Mouse (Mus musculus) G1E (cell line): ENCODE data around the gene Methig1. TPM values are rescaled to one million over a fixed set of nuclear protein-coding genes. Genes with fewer than 3 reads are reported as not detected.
"Not testable (repeated sequence)": the region's sequence is repeated elsewhere in the genome, so short reads cannot be mapped to it uniquely, and the experiment has no call there.

Experiments
- ATAC-seq: 2 replicates; pipeline ENCODE4 v1.8.0; 2016; ENCODE audit warnings: mild to moderate bottlenecking; ENCODE audit not compliant: insufficient number of reproducible peaks, poor library complexity, low FRiP score, severe bottlenecking; ENCODE audit errors: extremely low read depth
- DNase-seq: peaks from one replicate; pipeline ENCODE4 v3.0.0; 2012; ENCODE audit warnings: low spot score
- H3K27me3 ChIP-seq: 2 replicates; pipeline ENCODE4 v1.6.1; 2012; ENCODE audit warnings: mild to moderate bottlenecking, low read length, inconsistent platforms; ENCODE audit not compliant: insufficient read depth
- H3K36me3 ChIP-seq: replicated peaks from 2 replicates; pipeline ENCODE3; 2012; ENCODE audit warnings: mild to moderate bottlenecking, inconsistent platforms
- H3K4me1 ChIP-seq: 2 replicates; pipeline ENCODE4 v1.6.1; 2012; ENCODE audit warnings: low read depth, low read length, inconsistent platforms, mixed read lengths; ENCODE audit not compliant: insufficient read depth
- H3K4me3 ChIP-seq: 2 replicates; pipeline ENCODE4 v1.5.1; 2012; ENCODE audit warnings: low read depth, mild to moderate bottlenecking, inconsistent platforms, low read length, moderate library complexity, mixed read lengths
- H3K9me3 ChIP-seq: replicated peaks from 2 replicates; pipeline ENCODE4 v1.6.1; 2012; ENCODE audit warnings: inconsistent platforms
- CTCF ChIP-seq: IDR thresholded peaks from 2 replicates; pipeline ENCODE4 v1.5.1; 2012; ENCODE audit warnings: low read depth, low read length, inconsistent platforms, mixed read lengths
- GATA1 ChIP-seq: IDR thresholded peaks from 2 replicates; pipeline ENCODE4 v1.6.1; 2012; ENCODE audit warnings: borderline replicate concordance, low read length, inconsistent platforms, mixed read lengths
- GATA2 ChIP-seq: IDR thresholded peaks from 2 replicates; pipeline ENCODE4 v1.6.1; 2012; ENCODE audit warnings: low read depth, low read length, inconsistent platforms, borderline replicate concordance
- POLR2AphosphoS5 ChIP-seq: IDR thresholded peaks from 2 replicates; pipeline ENCODE4 v1.6.1; 2012; ENCODE audit warnings: low read depth, low read length, inconsistent platforms; ENCODE audit not compliant: insufficient replicate concordance
- TAL1 ChIP-seq: conservative IDR thresholded peaks from 2 replicates; pipeline ENCODE4 v1.6.1; 2012; ENCODE audit warnings: low read depth, low read length, inconsistent platforms, mixed read lengths
- polyA plus RNA-seq: library from polyadenylated mRNA; stranded (reverse); fragments of >175 nt; gene quantifications from 2 replicates; pipeline ENCODE4 v1.2.3, GENCODE M21; 2012
- total RNA-seq, 2 experiments: library from RNA; stranded (forward) in 1 of 2; stranded (reverse) in 1 of 2; fragments of 200-1000 nt in 1 of 2; fragments of >200 nt in 1 of 2; fragmentation: Nextera tagmentation in 1 of 2; gene quantifications; 2 replicates each; pipeline ENCODE4 v1.2.3; 2014 to 2017

Gene Methig1
- total and polyA plus RNA-seq, 3 experiments, result 0.22 TPM; not detected in 2

DNA sequence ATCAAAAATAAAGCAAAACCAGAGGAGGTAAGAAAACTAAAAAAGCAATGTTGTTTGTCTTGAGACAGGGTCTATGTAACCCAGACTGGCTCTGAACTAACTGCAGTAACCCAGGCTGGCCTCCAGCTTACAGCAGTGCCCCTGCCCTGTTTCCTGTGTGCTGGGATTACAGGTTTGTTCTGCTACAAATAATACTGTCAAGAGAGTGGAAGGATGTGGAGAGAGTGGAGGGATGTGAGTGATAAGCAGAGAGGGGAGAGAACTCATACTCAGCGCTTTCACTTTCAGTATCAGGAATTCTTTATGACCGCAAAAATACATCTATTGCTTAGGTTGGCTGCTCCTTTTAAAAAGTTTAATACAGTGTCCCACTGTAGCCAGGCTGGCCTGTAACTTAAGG, 40.6 kb upstream of the Methig1 start:
- Histone ChIP-seq H3K9me3 (no peaks in the 10 kb centered on the region), H3K36me3 (peaks cover 30% of the 10 kb centered on the region), H3K27me3 (0 out of 2 replicates have a peak, but pooled peaks cover 2% of the 10 kb centered on the region), H3K4me3 (no peak overlapping the region), H3K4me1 (no peaks in the 10 kb centered on the region; the same call in 1 of the 2 replicates)
- ATAC-seq (no peak), DNase-seq (no peak)
- TF ChIP-seq GATA1, result no peak

DNA sequence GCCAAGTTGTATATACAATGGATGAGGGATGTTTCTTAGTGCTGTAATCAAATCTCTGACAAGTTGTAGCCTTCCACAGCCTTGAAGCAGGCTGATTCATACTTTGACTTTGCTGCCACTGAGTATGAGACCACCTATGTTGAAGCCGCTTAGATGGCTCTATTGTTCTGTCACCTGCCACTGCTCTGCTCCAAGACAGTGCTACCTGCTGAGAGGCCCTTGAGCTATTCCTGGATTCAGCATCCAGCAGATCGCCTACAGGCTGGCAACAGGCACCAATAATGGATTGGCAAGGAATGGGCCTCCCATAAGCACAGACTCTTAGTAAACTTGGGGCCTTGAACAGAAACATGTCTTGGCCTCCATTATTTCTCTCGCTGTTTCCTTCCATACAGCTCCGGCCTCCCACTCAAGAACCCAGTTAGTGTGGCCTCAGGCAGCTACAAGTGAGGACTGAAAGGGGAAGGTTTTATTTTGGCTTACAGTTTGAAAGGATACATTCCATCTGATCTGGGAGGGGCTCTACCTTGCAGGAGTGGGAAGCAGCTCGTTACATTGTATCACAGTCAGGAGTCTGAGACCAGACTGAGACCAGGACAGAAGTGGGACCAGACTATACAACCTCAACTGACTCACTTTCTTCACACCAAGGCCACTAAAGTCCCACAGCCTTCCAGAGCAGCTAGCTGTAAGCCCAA, 38.4 kb upstream of the Methig1 start:
- no peak overlapping the region for H3K4me3 ChIP-seq
- TF ChIP-seq CTCF (no peak), TAL1 (no peak), GATA2 (no peak), GATA1 (no peak)
- no peak for ATAC-seq

DNA sequence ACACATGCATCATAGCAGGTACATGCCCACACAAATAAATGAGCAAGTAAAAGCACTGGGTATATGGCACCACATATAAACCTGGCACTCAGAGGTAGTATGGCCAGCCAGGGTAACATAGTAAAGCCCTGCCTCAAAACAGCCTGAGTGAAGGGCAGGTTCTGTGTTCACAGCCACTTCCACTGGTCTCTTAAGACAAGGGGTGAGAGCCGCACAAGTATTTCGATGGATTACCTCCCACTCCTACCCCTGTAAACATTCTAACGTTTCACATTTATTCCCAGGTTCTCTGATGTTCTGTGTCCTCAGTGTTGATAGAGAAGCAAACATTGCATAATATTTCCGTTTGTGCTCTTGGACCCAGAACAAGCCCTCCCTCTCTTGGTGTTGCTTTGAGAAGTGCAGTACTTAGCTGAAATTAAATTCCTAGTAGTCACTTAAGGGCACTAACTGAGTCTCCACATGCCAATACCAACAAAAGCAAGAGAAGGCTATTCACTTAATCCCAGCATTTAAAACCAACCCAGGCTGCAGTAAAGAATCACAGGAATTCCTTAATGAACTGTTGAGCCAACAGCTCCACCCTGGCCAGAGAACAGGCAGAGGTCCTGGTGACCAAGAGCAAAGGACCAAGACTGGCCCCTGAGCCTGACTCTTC, 34.8 kb upstream of the Methig1 start:
- DNase-seq, ATAC-seq, H3K9me3 ChIP-seq, H3K4me1 ChIP-seq, H3K27me3 ChIP-seq, H3K4me3 ChIP-seq: not testable (repeated sequence)
- H3K36me3 ChIP-seq, result peaks cover 10% of the 10 kb centered on the region

More for the DNA sequence above, 38.4 kb upstream of the Methig1 start:
- H3K27me3 ChIP-seq, result 0 out of 2 replicates have a peak, but pooled peaks cover 2% of the 10 kb centered on the region
- no peaks in the 10 kb centered on the region for H3K4me1 ChIP-seq
- DNase-seq, result no peak
- no peaks in the 10 kb centered on the region for H3K9me3 ChIP-seq
- H3K36me3 ChIP-seq, result peaks cover 28% of the 10 kb centered on the region

DNA sequence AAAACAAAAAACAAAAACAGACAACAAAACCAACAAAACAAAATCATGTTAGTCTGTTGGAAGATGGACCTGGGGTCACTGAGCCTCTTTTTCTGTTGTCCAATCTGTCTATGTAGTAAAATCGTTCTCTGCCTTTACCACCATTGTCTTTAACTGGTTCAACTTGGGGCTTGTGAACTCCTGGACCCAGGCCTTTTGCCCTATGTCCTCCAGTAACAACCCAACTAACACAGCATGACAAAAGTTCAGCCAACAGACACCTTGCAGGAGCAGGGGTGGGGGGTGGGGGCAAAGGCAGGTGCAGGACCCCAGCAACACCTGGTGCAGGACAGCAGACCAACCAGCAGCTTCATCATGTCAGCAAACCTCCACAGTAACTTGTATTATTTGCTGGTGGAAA, 33.1 kb upstream of the Methig1 start:
- no peaks in the 10 kb centered on the region for H3K9me3 ChIP-seq
- no peak for TF ChIP-seq GATA2
- no peak for TF ChIP-seq POLR2AphosphoS5
- TF ChIP-seq CTCF, result no peak
- TF ChIP-seq GATA1, result no peak
- TF ChIP-seq TAL1, result no peak
- ATAC-seq (no peak), DNase-seq (no peak)
- peaks cover 12% of the 10 kb centered on the region for H3K4me1 ChIP-seq
- peaks cover 2% of the 10 kb centered on the region; the same call in 1 of the 2 replicates for H3K27me3 ChIP-seq
- H3K36me3 ChIP-seq, result peaks cover 2% of the 10 kb centered on the region
- no peak overlapping the region for H3K4me3 ChIP-seq

DNA sequence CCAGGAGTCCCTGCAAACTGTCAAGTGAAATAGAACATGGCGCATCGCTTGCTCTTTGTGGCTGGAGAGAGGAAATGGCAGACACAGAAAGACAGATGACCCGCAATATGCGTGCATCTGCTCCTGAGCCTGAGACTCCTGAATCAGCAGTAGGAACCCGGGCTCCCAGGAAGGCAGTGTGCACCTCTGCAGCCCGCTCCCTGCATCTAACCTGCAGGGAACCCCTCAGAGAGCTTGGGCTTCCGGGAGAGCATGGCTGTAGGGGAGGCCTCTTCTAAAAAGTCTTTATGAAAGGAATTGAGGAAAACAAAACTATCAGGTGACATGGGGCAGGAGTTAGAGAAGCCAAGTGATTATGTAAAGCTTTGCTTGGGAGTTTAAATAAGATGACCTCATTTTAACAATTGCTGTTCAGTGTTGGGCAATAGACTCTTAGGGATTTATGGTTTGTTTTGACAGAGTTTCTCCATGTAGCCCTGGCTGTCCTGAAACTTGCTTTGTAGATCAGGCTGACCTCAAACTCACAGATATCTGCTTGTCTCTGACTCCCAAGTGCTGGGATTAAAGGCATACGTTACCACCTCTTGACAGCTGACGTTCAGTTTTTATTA, 32.5 kb upstream of the Methig1 start:
- Histone ChIP-seq H3K4me3 (no peak overlapping the region), H3K36me3 (peaks cover 2% of the 10 kb centered on the region), H3K4me1 (peaks cover 12% of the 10 kb centered on the region), H3K9me3 (no peaks in the 10 kb centered on the region), H3K27me3 (no peaks in the 10 kb centered on the region; the same call in 1 of the 2 replicates)
- DNase-seq, result no peak
- no peak for ATAC-seq
- TF ChIP-seq GATA1 (no peak), POLR2AphosphoS5 (no peak), CTCF (no peak), GATA2 (no peak), TAL1 (no peak)

DNA sequence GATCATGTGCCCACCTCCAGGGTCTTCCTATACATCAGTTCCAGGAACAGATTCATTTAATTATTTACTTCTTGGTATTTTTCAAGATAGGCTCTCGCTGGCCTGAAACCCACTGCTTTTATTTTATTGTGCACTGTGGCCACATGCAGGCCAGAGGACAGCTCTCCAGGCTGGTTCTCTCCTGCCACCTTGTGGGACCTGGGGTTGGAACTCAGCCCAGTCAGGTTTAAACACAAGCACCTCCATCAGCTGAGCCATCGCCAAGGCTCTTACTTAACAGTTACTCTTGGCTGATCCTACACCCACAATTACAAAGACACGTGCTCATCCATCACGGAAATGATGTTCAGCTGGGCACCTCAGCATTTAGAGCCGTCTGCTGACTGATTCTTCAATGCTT, 31.8 kb upstream of the Methig1 start:
- ATAC-seq (no peak), DNase-seq (no peak)
- Histone ChIP-seq H3K4me1 (peaks cover 12% of the 10 kb centered on the region), H3K4me3 (no peak overlapping the region), H3K27me3 (no peaks in the 10 kb centered on the region; the same call in 1 of the 2 replicates), H3K9me3 (no peaks in the 10 kb centered on the region), H3K36me3 (peaks cover 2% of the 10 kb centered on the region)
- TF ChIP-seq TAL1 (no peak), CTCF (no peak)

DNA sequence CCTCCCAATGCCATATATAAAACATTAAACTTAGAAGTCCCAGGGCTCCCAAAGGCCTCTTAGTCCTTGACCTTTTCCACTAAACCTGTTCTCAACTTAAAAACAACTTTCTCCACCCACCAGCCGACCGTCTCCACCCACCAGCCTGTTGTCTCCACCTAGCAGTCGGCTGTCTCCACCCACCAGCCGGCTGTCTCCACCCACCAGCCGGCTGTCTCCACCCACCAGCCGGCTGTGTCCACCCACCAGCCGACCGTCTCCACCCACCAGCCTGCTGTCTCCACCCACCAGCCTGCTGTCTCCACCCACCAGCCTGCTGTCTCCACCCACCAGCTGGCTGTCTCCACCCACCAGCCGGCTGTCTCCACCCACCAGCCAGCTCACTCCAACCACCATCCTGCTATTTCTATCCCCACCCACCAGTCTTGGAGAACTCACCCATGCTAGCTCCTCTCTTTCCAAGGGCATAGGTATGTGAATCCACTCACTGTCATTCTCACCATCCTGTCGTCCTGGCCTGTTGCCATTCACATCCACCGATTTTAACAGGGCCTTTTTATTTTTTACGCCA, 28.8 kb upstream of the Methig1 start:
- TF ChIP-seq CTCF (no peak), GATA1 (no peak), POLR2AphosphoS5 (no peak), TAL1 (no peak), GATA2 (no peak)
- peak; percentile 57 for ATAC-seq
- H3K27me3 ChIP-seq, result no peaks in the 10 kb centered on the region; the same call in 1 of the 2 replicates

More for the DNA sequence above, 28.8 kb upstream of the Methig1 start:
- Histone ChIP-seq H3K4me3 (no peak overlapping the region; the same call in 1 of the 2 replicates), H3K4me1 (peaks cover 12% of the 10 kb centered on the region), H3K36me3 (no peaks in the 10 kb centered on the region), H3K9me3 (no peaks in the 10 kb centered on the region)
- no peak for DNase-seq
